Mouse (Mus musculus): ENCODE measurements around the gene Olfr620.

Olfr620 gene

GRCm38 (mm10) chr7:103612434-103612833, at the start of gene Olfr620:
Olfr620 (minus strand) TSS chr7:103612534.
- DNase-seq (ENCODE audit: low read depth, low spot score): no peak

- no peak for DNase-seq (ENCODE audit: low read depth, low spot score)
These were observed 31.7 kb upstream of the Olfr620 start for GRCm38 (mm10) chr7:103644070-103644469.

- DNase-seq (ENCODE audit: low read depth, low spot score): no peak
These were observed 30.3 kb upstream of the Olfr620 start, which contains the start of gene Olfr622 for GRCm38 (mm10) chr7:103642602-103643001. Olfr622 (minus strand) TSS chr7:103642702.

- no peak for DNase-seq (ENCODE audit: low read depth, low spot score)
These were observed 24.5 kb upstream of the Olfr620 start for GRCm38 (mm10) chr7:103636795-103637194.

- no peak for DNase-seq (ENCODE audit: low read depth, low spot score)
These were observed 4.9 kb downstream of the Olfr620 start for GRCm38 (mm10) chr7:103607425-103607824.

- DNase-seq (ENCODE audit: low read depth, low spot score): no peak
These were observed 12.1 kb downstream of the Olfr620 start, which contains the start of gene Olfr619 for GRCm38 (mm10) chr7:103600275-103600674. Olfr619 (plus strand) TSS chr7:103600575.

- DNase-seq (ENCODE audit: low read depth, low spot score): no peak
These were observed 22.5 kb downstream of the Olfr620 start, which contains the start of gene Olfr618 for GRCm38 (mm10) chr7:103589803-103590202. Olfr618 (plus strand) TSS chr7:103590103.

- DNase-seq (ENCODE audit: low read depth, low spot score): no peak
These were observed 39.6 kb downstream of the Olfr620 start, which contains the start of gene Olfr617 for GRCm38 (mm10) chr7:103572761-103573160. Olfr617 (plus strand) TSS chr7:103573061.

GRCm38 (mm10) chr7:103569043-103569442, 43.3 kb downstream of the Olfr620 start, which contains the start of gene Olfr616:
Olfr616 (minus strand) TSS chr7:103569143.
- DNase-seq (ENCODE audit: low read depth, low spot score): no peak

- DNase-seq (ENCODE audit: low read depth, low spot score): no peak
These were observed 56.6 kb downstream of the Olfr620 start, which contains the start of gene Olfr615 for GRCm38 (mm10) chr7:103555779-103556178. Olfr615 (plus strand) TSS chr7:103556079.
